Mouse (Mus musculus) C2C12 (cell line): ENCODE measurements around the gene Gmnn. TPM values are rescaled to one million over a fixed set of nuclear protein-coding genes. Genes with fewer than 3 reads are reported as not detected.

Experiments used
- H3K27me3 ChIP-seq: one replicate; pipeline ENCODE4 v1.6.1; 2011; ENCODE audit not compliant: control insufficient read depth, insufficient read depth, insufficient read length
- H3K36me3 ChIP-seq: one replicate; pipeline ENCODE4 v1.6.1; 2011; ENCODE audit not compliant: control insufficient read depth, insufficient read depth
- H3K4me3 ChIP-seq: one replicate; pipeline ENCODE4 v1.5.1; 2011; ENCODE audit warnings: mild to moderate bottlenecking, control low read depth; ENCODE audit not compliant: poor library complexity, insufficient read depth, severe bottlenecking
- H3K79me2 ChIP-seq: one replicate; pipeline ENCODE4 v1.6.1; 2011; ENCODE audit not compliant: control insufficient read depth, insufficient read depth
- H3K79me3 ChIP-seq: one replicate; pipeline ENCODE4 v1.6.1; 2011; ENCODE audit warnings: low read depth, control low read depth
- H3ac ChIP-seq: one replicate; pipeline ENCODE3; 2011; ENCODE audit warnings: low read depth; ENCODE audit not compliant: control insufficient read depth, insufficient read length
- CEBPB ChIP-seq: IDR thresholded peaks from one replicate; pipeline ENCODE4 v1.6.1; 2011; ENCODE audit warnings: low read depth, mild to moderate bottlenecking, control low read depth, moderate library complexity
- CTCF ChIP-seq: IDR thresholded peaks from one replicate; pipeline ENCODE4 v1.5.1; 2011; ENCODE audit not compliant: control insufficient read depth, insufficient read depth, insufficient read length
- FOSL1 ChIP-seq: IDR thresholded peaks from one replicate; pipeline ENCODE4 v1.8.0; 2011; ENCODE audit warnings: mild to moderate bottlenecking, low read length; ENCODE audit not compliant: poor library complexity, insufficient read depth, severe bottlenecking
- MAX ChIP-seq: IDR thresholded peaks from one replicate; pipeline ENCODE4 v1.6.1; 2011; ENCODE audit warnings: mild to moderate bottlenecking, control low read depth
- MYOD1 ChIP-seq: IDR thresholded peaks from one replicate; pipeline ENCODE4 v1.6.1; 2011; ENCODE audit warnings: low read depth; ENCODE audit not compliant: control insufficient read depth, insufficient read length
- MYOG ChIP-seq: IDR thresholded peaks from one replicate; pipeline ENCODE4 v1.6.1; 2011; ENCODE audit not compliant: control insufficient read depth, insufficient read length; ENCODE audit errors: extremely low read depth
- USF1 ChIP-seq: IDR thresholded peaks from one replicate; pipeline ENCODE4 v1.6.1; 2011; ENCODE audit warnings: low read depth, mild to moderate bottlenecking, control low read depth, moderate library complexity
- polyA plus RNA-seq: library from polyadenylated mRNA; unstranded; fragments of >200 nt; fragmentation: generic; extraction: Trizol; gene quantifications from one replicate; pipeline ENCODE4 v1.2.1, GENCODE M21; 2012; ENCODE audit warnings: missing spikeins

The Gmnn gene
- polyA plus RNA-seq, 1 experiment: 45.7 TPM

GRCm38 (mm10) chr13:24791349-24791748 lies 29.6 kb upstream of the Gmnn start:
- Histone ChIP-seq H3K79me2 (no peaks in the 10 kb centered on the region), H3K36me3 (no peaks in the 10 kb centered on the region), H3K4me3 (no peak overlapping the region), H3ac (no peak overlapping the region), H3K27me3 (no peaks in the 10 kb centered on the region), H3K79me3 (no peaks in the 10 kb centered on the region)
- TF ChIP-seq CEBPB (peak; percentile 75), MAX (no peak), MYOD1 (no peak), USF1 (no peak)

GRCm38 (mm10) chr13:24787477-24787876 lies 25.8 kb upstream of the Gmnn start:
- no peak for TF ChIP-seq MAX
- no peak overlapping the region for H3ac ChIP-seq
- H3K27me3 ChIP-seq: no peaks in the 10 kb centered on the region
- no peaks in the 10 kb centered on the region for H3K36me3 ChIP-seq
- no peak overlapping the region for H3K4me3 ChIP-seq
- H3K79me3 ChIP-seq: no peaks in the 10 kb centered on the region
- no peaks in the 10 kb centered on the region for H3K79me2 ChIP-seq

DNA sequence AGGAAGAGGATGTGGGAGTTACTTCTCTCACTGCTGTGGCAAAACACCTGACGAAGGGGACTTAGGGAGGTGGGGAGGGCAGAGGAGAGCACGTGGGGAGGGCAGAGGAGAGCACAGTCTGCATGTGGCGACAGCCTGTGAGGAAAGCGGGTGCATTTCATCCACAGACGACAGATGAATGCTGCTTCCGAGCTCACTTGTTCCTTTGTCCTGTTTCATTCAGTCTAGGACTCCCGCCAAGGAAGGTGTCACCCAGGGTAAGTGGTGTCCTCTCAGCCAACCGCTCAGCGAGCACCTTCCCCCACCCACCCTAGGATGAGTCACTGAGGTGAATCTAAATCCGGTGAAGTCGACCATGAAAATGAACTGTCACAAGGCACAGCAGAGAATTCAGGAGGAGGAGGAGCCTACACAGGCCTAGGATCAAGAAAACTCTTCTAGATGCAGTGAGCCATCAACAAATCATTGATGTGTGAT lies 24.3 kb upstream of the Gmnn start:
- TF ChIP-seq USF1 (no peak), MYOG (no peak), FOSL1 (no peak), MYOD1 (no peak)
- Histone ChIP-seq H3ac (no peak overlapping the region), H3K79me2 (no peaks in the 10 kb centered on the region), H3K79me3 (no peaks in the 10 kb centered on the region), H3K27me3 (no peaks in the 10 kb centered on the region), H3K4me3 (no peak overlapping the region), H3K36me3 (no peaks in the 10 kb centered on the region)

DNA sequence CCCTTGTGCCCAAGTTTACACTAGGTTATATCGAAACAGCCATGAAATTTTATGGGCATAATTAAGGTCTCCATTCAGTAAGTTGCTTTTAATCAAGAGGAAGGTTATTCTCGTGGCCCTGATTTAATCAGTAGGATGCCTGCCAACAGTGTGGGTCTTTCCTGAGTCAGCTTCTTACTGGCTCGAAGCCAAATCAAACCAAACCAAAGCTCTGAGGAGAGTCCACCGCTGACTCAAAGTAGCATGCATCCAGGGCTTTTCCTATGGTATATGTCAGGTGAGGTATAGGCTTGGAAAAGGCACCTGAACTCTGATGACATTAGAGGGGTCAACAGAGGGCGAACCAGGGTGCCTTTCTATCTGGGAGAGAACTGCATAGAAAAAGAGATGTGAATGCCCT lies 20.2 kb upstream of the Gmnn start:
- H3K79me2 ChIP-seq: no peaks in the 10 kb centered on the region
- no peak overlapping the region for H3ac ChIP-seq
- H3K36me3 ChIP-seq: no peaks in the 10 kb centered on the region
- TF ChIP-seq MYOD1: no peak
- no peak for TF ChIP-seq MAX
- no peak for TF ChIP-seq CTCF
- TF ChIP-seq MYOG: no peak
- no peak for TF ChIP-seq USF1
- no peak for TF ChIP-seq CEBPB
- TF ChIP-seq FOSL1: no peak
- H3K4me3 ChIP-seq: no peak overlapping the region
- no peaks in the 10 kb centered on the region for H3K27me3 ChIP-seq
- H3K79me3 ChIP-seq: no peaks in the 10 kb centered on the region

DNA sequence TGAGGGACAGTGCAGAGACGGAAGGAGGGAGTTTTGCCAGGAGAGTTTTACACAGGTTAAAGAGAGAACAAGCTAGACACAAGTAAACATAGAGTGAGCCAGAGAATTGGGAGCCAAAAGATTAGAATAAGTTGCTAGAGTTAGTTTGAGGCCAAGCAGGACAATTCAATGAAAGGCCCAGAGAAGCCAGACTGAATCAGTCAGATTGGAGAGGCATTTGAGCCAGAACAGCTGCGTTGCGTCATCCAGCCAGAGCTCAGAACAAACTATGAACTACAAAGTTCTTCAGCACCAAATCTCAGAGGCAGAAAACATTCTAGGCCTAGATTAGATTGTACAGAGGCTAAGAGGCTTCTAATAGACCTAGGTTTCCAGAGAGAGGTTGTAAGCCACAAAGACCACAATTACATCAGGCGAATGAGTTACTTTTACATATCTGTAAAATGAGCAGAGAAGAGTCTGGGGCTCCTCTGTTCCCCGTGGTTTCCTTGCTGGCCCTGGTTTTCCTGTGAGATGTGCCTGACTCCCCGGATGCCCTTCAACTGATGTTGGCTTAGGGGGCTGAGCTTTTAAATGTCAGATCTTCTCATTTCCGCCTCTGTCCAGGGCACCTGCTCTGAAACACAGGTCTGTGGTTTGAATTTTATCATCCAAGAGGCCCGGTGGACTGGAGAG lies 17.1 kb upstream of the Gmnn start:
- Histone ChIP-seq H3K4me3 (no peak overlapping the region), H3K27me3 (no peaks in the 10 kb centered on the region), H3K36me3 (no peaks in the 10 kb centered on the region), H3K79me2 (no peaks in the 10 kb centered on the region), H3ac (no peak overlapping the region), H3K79me3 (no peaks in the 10 kb centered on the region)
- TF ChIP-seq MYOG (no peak), CTCF (no peak), CEBPB (peak; percentile 51), MYOD1 (no peak), FOSL1 (no peak)

GRCm38 (mm10) chr13:24778026-24778425 lies 16.3 kb upstream of the Gmnn start:
- no peaks in the 10 kb centered on the region for H3K79me2 ChIP-seq

More at GRCm38 (mm10) chr13:24778026-24778425, 16.3 kb upstream of the Gmnn start:
- H3K27me3 ChIP-seq: no peaks in the 10 kb centered on the region
- TF ChIP-seq MYOG: no peak
- no peak for TF ChIP-seq MYOD1
- no peak for TF ChIP-seq MAX
- TF ChIP-seq USF1: no peak
- no peak for TF ChIP-seq FOSL1
- TF ChIP-seq CEBPB: no peak
- TF ChIP-seq CTCF: no peak
- H3K4me3 ChIP-seq: no peak overlapping the region
- H3K36me3 ChIP-seq: no peaks in the 10 kb centered on the region
- no peak overlapping the region for H3ac ChIP-seq
- H3K79me3 ChIP-seq: no peaks in the 10 kb centered on the region
